Comparison of ENCODE assay signal across 10 mouse cellular contexts in the genomic region with DNA sequence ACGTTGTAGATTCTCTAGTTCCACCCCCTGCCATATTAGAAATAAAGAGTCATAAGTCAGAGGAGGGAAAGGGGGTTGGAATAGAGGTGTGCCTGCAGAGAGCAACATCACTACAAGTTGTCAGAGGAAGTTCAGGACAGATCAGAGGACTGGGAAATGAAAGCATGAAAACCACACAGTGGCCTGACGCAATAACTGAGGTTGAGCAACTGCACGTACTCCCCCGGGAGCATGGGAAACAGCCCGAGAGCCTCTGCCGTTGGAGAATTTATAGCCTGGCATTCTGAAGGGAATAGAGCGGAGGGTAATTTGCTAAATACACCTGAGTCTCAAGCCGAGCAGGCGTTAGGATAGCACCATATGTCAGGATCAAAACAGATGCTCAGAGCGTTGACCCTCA. TPM values are rescaled to one million over a fixed set of nuclear protein-coding genes. Genes with fewer than 3 reads are reported as not detected.
A peak's percentile ranks its signal among the peaks of the same experiment; 100 is the strongest.
DNase-seq lines count a peak whose midpoint lies in the region; ATAC-seq lines count a peak whose summit lies in the region.
"Had no signal": no experiment of that assay in that cellular context is flagged by ENCODE, and none has a peak within 500 bp of the region (broad histone marks: within the 10 kb centered on the region; RNA-seq: fewer than 3 reads in every experiment).

No protein-coding gene starts in this region.

- H3K27ac ChIP-seq in liver, embryonic 16.5 days (ENCODE audit: low read length), result no peak overlapping the region; the same call in 1 of the 2 replicates
- H3K27ac ChIP-seq in neural tube, embryonic 15.5 days (replicated peaks), result no peak overlapping the region
- no peak overlapping the region for H3K27ac ChIP-seq in hindbrain, embryonic 11.5 days (ENCODE audit: low read depth, low read length)
- H3K27ac ChIP-seq: hindbrain, postnatal 0 days; limb, embryonic 13.5 days had no signal

- H3K4me3 ChIP-seq in liver, embryonic 16.5 days (ENCODE audit: low read depth, low read length), result peak overlapping the region; percentile 16; the same call in 1 of the 2 replicates
- H3K4me3 ChIP-seq in neural tube, embryonic 15.5 days (replicated peaks), result no peak overlapping the region
- no peak overlapping the region for H3K4me3 ChIP-seq in hindbrain, embryonic 11.5 days (ENCODE audit: low read depth, low read length)
- H3K4me3 ChIP-seq: limb, embryonic 13.5 days had no signal

- H3K4me1 ChIP-seq in liver, embryonic 16.5 days (ENCODE audit: control insufficient read depth, low read depth, low read length), result no peaks in the 10 kb centered on the region; the same call in 1 of the 2 replicates
- H3K4me1 ChIP-seq in neural tube, embryonic 15.5 days, result peaks cover 8% of the 10 kb centered on the region
- H3K4me1 ChIP-seq in hindbrain, embryonic 11.5 days (replicated peaks; ENCODE audit: control insufficient read depth, insufficient read depth, low read length), result no peaks in the 10 kb centered on the region

- H3K4me2 ChIP-seq in liver, embryonic 16.5 days (ENCODE audit: low read depth, low read length), result peak overlapping the region; percentile 26
- peak overlapping the region; percentile 38 for H3K4me2 ChIP-seq in neural tube, embryonic 15.5 days
- H3K4me2 ChIP-seq in hindbrain, embryonic 11.5 days (replicated peaks; ENCODE audit: low read depth, low read length), result no peak overlapping the region
- H3K4me2 ChIP-seq: limb, embryonic 13.5 days had no signal

- H3K36me3 ChIP-seq in liver, embryonic 16.5 days (ENCODE audit: control insufficient read depth, insufficient read depth), result no peaks in the 10 kb centered on the region
- no peaks in the 10 kb centered on the region for H3K36me3 ChIP-seq in neural tube, embryonic 15.5 days
- H3K36me3 ChIP-seq in hindbrain, embryonic 11.5 days (ENCODE audit: control insufficient read depth, insufficient read depth, low read length), result no peaks in the 10 kb centered on the region
- H3K36me3 ChIP-seq: limb, embryonic 13.5 days had no signal

- no peaks in the 10 kb centered on the region for H3K27me3 ChIP-seq in liver, embryonic 16.5 days (ENCODE audit: control insufficient read depth, insufficient read depth, low read depth, low read length)
- H3K27me3 ChIP-seq in neural tube, embryonic 15.5 days (replicated peaks), result no peaks in the 10 kb centered on the region
- H3K27me3 ChIP-seq in hindbrain, embryonic 11.5 days (ENCODE audit: control insufficient read depth, insufficient read depth, low read length), result no peaks in the 10 kb centered on the region
- H3K27me3 ChIP-seq: limb, embryonic 13.5 days had no signal

- peak; percentile 59 for DNase-seq in adrenal gland, adult 2 months
- no peak for DNase-seq in adrenal gland, postnatal 4 days (ENCODE audit: low spot score in 2 of 2)
- peak; percentile 19 for DNase-seq in ovary, postnatal 36 days (ENCODE audit: low spot score)
- DNase-seq in ovary, postnatal 14 days (ENCODE audit: low spot score), result no peak
- no peak for DNase-seq in ovary, postnatal 10 days (ENCODE audit: low spot score)
- no peak for DNase-seq in hindbrain, embryonic 11.5 days (ENCODE audit: low spot score)

- 14% methylated on average over 10 of the region's 10 CpGs for WGBS in liver, embryonic 16.5 days (ENCODE audit: insufficient replicate concordance)
- WGBS in neural tube, embryonic 15.5 days, result 10% methylated on average over 10 of the region's 10 CpGs
- 73% methylated on average over 10 of the region's 10 CpGs for WGBS in hindbrain, embryonic 11.5 days

- no peak overlapping the region for H3K9ac ChIP-seq in liver, embryonic 16.5 days (ENCODE audit: low read depth, low read length)
- no peak overlapping the region for H3K9ac ChIP-seq in neural tube, embryonic 15.5 days (replicated peaks)
- no peak overlapping the region for H3K9ac ChIP-seq in hindbrain, embryonic 11.5 days (ENCODE audit: low read depth, low read length)
- H3K9ac ChIP-seq: limb, embryonic 13.5 days had no signal

- no peaks in the 10 kb centered on the region for H3K9me3 ChIP-seq in liver, embryonic 16.5 days (replicated peaks; ENCODE audit: control insufficient read depth, low read length)
- H3K9me3 ChIP-seq in neural tube, embryonic 15.5 days (replicated peaks), result no peaks in the 10 kb centered on the region
- H3K9me3 ChIP-seq in hindbrain, embryonic 11.5 days (ENCODE audit: control insufficient read depth, low read length), result no peaks in the 10 kb centered on the region
- H3K9me3 ChIP-seq: limb, embryonic 13.5 days had no signal

- ATAC-seq in liver, embryonic 16.5 days (ENCODE audit: low read depth), result peak; percentile 90
- no peak for ATAC-seq in neural tube, embryonic 15.5 days (ENCODE audit: low FRiP score)
- no peak for ATAC-seq in hindbrain, embryonic 11.5 days (ENCODE audit: low FRiP score)
- ATAC-seq: hindbrain, postnatal 0 days had no signal

RNA-seq across cellular contexts. Expression of a gene that starts 11.7 kb away (rescaled TPM):
- 10 to 100 TPM; 50.5 to 74.0 TPM for total RNA-seq in adrenal gland, adult 2 months (2021)
- polyA plus RNA-seq in adrenal gland, adult 2 months (2012; rRNA removed), result 76.3 and 82.5 TPM in 2 replicates
- total RNA-seq in adrenal gland, postnatal 4 days (2021), result 10 to 100 TPM; 70.1 to 78.1 TPM
- 7.3 and 10.3 TPM in 2 replicates for polyA plus RNA-seq in liver, embryonic 16.5 days (2015; fragmentation: Nextera tagmentation; extraction: Ambion mirVana)
- polyA plus RNA-seq in neural tube, embryonic 15.5 days (2015; fragmentation: Nextera tagmentation; extraction: Ambion mirVana), result 30.4 and 32.8 TPM in 2 replicates
- polyA plus RNA-seq in hindbrain, embryonic 11.5 days (2014; fragmentation: Nextera tagmentation; extraction: Ambion mirVana), result 29.9 and 30.0 TPM in 2 replicates

RNA-seq across cellular contexts. Expression of a gene that starts 58.2 kb away (rescaled TPM):
- total RNA-seq in adrenal gland, adult 2 months (2021), result 1 to 10 TPM; 3.5 to 4.5 TPM
- 0.18 and 0.43 TPM in 2 replicates for polyA plus RNA-seq in adrenal gland, adult 2 months (2012; rRNA removed)
- 10 to 100 TPM; 12.5 to 13.9 TPM for total RNA-seq in adrenal gland, postnatal 4 days (2021)
- polyA plus RNA-seq in liver, embryonic 16.5 days (2015; fragmentation: Nextera tagmentation; extraction: Ambion mirVana), result 0.77 and 1.0 TPM in 2 replicates
- polyA plus RNA-seq in neural tube, embryonic 15.5 days (2015; fragmentation: Nextera tagmentation; extraction: Ambion mirVana), result 5.2 and 6.9 TPM in 2 replicates
- polyA plus RNA-seq in hindbrain, embryonic 11.5 days (2014; fragmentation: Nextera tagmentation; extraction: Ambion mirVana), result 4.6 and 5.3 TPM in 2 replicates

Comparison
In these comparisons a context has a peak if more than half of its experiments do, and no peak if none do; other contexts are left out.
1. DNase-seq: peak in adrenal gland, adult 2 months (single experiment) and ovary, postnatal 36 days (single experiment); none in adrenal gland, postnatal 4 days (0 of 2), ovary, postnatal 14 days (single experiment), ovary, postnatal 10 days (single experiment) and hindbrain, embryonic 11.5 days (single experiment).